Mouse (Mus musculus) adrenal gland, adult 18-20 months (tissue): ENCODE results near the gene Krtap28-10. TPM values are rescaled to one million over a fixed set of nuclear protein-coding genes. Genes with fewer than 3 reads are reported as not detected.

Experiments used
- DNase-seq, 2 experiments: peaks; one replicate each; pipeline ENCODE4 v3.0.0; 2021 to 2022; ENCODE audit warnings: low spot score in 2 of 2
- long read RNA-seq, 2 experiments: library from polyadenylated mRNA; stranded (forward); transcript quantifications; one replicate each; pipeline ENCODE4 v2.0.0; 2021
- total RNA-seq, 2 experiments: library from RNA; stranded (reverse); gene quantifications; 1 replicate in 1 of 2; 2 replicates in 1 of 2; pipeline ENCODE4 v1.2.3; 2021

The Krtap28-10 gene
- not detected for total RNA-seq
- long read RNA-seq, experiment 1, result 0 reads
- long read RNA-seq, experiment 2, result 0 reads

GRCm38 (mm10) chr1:83042380-83042779, at the start of gene Krtap28-10:
TSS of gene Krtap28-10 (minus strand) at chr1:83042480.
- DNase-seq, result no peak

GRCm38 (mm10) chr1:83091268-83091667, 49.0 kb upstream of the Krtap28-10 start:
- no peak for DNase-seq

DNA sequence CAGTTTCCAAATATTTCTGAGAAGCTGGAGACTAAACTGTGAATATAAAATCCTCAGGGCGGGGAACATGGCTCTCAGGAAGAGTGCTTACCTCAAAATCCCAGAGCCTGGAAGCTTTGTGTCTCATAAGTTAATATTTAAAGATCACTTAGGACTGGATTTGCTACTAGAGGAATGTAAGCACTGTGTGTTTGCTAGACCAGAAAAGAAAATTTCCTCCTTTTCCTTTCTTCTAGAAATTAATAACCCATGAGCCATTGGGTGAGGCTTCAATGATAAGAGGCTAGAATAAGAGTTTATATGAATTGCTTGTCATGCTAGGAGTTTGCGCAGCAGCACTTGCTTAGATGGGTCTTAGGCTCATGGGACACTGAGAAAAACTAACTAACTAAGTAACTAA, 42.5 kb upstream of the Krtap28-10 start:
- DNase-seq, result no peak

GRCm38 (mm10) chr1:83077016-83077415, 34.7 kb upstream of the Krtap28-10 start:
- DNase-seq, result no peak

GRCm38 (mm10) chr1:83076190-83076917, 34.1 kb upstream of the Krtap28-10 start:
- no peak for DNase-seq

DNA sequence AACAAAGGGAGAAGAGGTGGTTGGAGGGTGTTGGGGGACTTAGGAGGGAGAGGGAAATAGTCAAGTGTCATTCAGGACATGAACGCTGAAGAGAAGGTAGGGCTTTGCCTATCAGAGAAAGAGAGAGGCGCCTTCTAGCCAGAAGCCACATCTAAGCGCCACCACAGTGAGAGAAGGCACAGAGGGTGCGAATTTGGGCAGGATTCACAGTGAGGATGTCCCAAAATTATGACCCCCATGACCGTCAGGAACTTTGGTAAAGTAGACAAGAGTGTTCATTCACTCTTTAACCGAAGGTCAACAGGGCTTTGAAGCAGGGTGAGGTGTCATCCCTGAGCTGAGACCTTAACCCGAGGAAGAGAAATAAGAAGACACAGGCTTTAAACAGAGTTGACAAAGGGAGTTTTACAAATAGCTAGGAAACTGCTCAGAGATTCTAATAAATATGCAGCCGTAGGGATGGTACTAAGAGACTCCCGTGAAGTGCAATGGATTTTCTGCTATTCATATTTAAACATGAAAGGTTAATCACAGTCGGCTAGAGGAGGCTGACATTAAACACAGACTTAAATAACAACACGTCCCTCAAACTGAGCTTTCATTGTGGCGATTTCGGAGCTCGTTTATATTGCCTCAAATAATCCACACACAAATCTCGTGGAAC, 33.4 kb upstream of the Krtap28-10 start:
- no peak for DNase-seq

DNA sequence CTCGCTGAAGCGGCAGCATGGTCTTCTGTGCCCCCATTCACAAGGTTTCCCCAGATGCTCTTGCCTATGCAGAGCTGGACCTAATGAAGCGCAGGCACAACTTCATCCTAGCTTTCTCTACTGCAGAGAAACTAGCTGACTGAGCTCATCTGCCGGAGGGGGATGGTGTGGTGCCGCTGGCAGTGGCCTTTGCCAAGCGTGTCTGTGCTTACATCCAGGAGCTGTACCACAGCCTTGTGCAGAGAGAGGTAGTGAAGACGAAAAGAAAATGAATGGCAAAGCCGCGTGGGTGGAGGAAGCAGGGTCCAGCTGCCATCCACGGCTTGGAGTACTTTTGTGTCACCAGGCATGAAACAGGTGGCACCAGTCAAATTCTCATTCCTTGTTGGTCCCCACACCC, 24.9 kb upstream of the Krtap28-10 start:
- DNase-seq, result no peak

GRCm38 (mm10) chr1:83066577-83066976, 24.3 kb upstream of the Krtap28-10 start:
- DNase-seq, result no peak

GRCm38 (mm10) chr1:83064851-83065250, 22.6 kb upstream of the Krtap28-10 start:
- no peak for DNase-seq

DNA sequence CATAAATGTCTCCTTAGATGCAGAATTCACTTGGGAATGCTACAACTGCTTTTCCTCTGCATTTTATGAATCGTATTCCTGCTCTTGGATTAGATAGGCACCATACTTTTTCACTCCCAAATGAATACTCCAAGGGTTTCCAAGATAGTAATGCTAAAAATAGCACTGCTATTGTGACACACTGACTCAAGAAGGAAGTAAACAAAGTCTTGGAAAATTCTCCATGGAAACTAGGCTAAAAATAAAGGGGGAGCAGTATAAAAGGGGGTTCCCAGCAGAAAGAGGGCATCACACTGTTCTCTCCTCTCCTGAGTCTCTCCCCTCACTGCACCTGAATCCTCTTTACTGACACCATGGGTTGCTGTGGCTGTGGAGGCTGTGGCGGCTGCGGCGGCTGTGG, 18.4 kb upstream of the Krtap28-10 start, which contains the start of gene Krtap28-13:
Gene Krtap28-13 (plus strand): TSS at position 288 of the 400 bp plus-strand sequence.
- no peak for DNase-seq

- DNase-seq, result no peak
These were observed 17.0 kb upstream of the Krtap28-10 start, which contains the start of gene A030005K14Rik for GRCm38 (mm10) chr1:83059278-83059677. TSS of gene A030005K14Rik (minus strand) at chr1:83059378.

DNA sequence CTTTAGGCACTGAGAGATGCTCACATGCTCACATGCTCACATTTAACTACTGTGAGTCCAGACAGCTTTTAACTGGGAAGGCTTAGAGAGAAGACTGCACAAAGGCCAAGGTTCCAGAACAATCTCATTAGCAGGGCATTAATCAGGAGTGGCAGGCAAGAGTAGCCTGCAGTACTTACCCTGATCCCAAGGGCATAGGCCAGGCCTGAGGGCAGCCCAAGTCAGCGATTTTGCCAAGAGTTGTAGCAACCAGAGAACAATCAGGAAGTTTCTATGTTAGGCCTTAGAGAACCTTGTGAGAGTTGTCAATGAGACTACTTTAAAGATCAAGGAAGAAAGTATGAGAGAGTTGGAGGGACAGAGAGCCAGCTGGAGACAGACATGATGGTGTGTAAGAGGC, 16.2 kb upstream of the Krtap28-10 start:
- no peak for DNase-seq

GRCm38 (mm10) chr1:83044882-83045427, 2.7 kb upstream of the Krtap28-10 start, which contains the start of gene Gm47969:
TSS of gene Gm47969 (plus strand) at chr1:83044932.
- no peak for DNase-seq

DNA sequence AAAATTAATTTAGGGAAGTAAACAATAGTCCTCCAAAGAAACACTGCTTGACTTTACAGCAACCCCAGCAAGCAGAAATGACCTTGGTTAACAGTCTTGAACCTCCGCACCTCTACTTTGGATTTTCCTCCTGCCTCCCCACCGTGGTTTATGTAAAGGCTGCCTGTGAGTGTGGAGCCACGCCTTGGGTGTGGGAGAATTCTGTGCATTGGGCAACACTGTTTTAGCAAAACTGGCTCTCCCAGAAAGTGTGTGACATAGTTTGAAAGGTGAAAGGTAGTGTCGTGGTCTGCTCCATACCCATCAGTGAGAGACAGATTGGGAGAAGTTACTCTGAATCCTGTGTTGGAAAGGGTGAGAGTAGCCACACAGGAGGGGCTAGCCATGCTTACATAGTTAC, 3.2 kb downstream of the Krtap28-10 start:
- no peak for DNase-seq

- DNase-seq, result peak in 1 of 2 experiments; percentile 8
These were observed 4.1 kb downstream of the Krtap28-10 start, which contains the start of gene Slc19a3 for GRCm38 (mm10) chr1:83038109-83038672. TSS of gene Slc19a3 (minus strand) at chr1:83038448.

DNA sequence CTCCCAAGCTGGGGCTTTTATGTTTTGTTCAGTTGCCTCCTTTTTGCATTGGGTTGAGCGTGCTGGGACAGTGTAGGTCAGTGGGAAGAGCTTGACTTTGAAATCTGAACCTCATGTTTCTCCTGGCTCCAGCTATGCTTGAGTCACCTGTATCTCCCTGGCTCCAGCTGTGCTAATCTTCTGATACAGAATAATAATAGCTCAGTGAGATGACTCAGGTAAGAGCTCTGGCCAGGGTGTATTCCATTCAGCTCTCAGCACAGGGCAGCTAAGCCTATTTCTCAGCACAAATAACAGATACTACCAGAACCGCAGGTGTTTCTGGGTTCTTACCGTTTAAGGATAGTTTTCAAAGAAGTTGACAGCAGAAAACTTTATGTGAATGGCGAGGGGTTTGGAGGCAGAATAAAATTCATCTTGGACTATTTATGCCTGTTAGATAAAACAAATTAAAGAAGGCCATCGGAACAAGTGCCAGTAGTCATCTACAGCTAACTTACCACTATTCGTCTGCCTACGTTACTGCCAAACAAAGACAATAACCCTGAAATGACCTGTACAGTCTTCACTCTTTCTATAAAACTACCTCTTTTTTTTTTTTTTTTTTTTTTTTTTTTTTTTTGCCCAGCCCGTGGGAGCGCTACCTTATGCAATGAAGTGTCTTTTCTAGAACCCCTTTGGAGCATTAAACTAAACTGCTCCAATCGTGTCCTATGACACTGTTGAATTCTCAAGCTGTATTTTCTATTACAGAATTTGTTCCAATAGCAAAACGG, 5.2 kb downstream of the Krtap28-10 start:
- DNase-seq, result no peak

DNA sequence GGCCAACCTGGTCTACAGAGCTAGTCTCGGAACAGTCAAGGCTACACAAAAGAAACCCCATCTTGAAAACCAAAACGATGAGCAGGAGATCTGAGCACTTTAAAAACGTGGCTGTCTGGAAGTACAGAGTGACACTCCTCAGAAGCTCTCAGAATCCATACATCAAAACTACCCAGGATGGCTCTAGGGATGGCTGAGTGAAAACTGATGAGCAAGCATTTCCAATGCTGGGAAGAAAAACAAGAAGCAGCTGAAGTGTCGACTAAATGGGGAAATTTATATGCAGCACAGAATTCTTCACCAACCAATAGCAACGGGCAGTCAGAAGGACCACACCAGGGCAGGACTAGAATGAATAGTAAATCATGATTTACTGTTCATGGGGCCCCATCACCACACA, 7.8 kb downstream of the Krtap28-10 start:
- no peak for DNase-seq

GRCm38 (mm10) chr1:83032508-83032907, 9.8 kb downstream of the Krtap28-10 start:
- no peak for DNase-seq

- DNase-seq, result no peak
These were observed 10.3 kb downstream of the Krtap28-10 start for GRCm38 (mm10) chr1:83031950-83032349.

DNA sequence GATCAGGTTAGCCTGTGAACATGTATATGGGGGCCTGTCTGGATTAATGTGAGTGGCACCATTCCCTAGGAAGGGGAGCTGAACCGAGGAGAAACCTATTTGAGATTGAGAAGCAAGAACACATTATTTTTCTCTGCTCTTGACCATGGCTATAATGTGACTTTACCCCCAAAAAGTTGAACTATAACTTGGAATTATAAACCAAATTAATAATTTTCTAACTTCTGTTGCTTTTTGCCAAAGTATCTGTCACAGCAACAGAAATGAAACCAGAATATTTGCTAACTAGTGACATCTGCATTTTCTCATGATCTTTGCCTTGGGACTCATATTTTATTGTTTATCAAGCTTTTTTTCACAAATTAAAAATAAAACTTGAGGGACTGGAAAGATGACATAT, 25.7 kb downstream of the Krtap28-10 start:
- DNase-seq, result no peak
